Mouse (Mus musculus) mouse embryonic stem cell (cell line): ENCODE measurements around the gene Rundc3a.

ENCODE experiments used
- in situ Hi-C, 2 experiments: fragments of 300-500 bp; cut with MboI; formaldehyde crosslinking; loops; 1 replicate in 1 of 2; 3 replicates in 1 of 2; pipeline ENCODE4 v1.14.3; 2019 to 2020; ENCODE audit warnings: low sequenced_read_pairs in 2 of 2, low pct_unique_long_range_greater_than_20kb in 1 of 2, mixed read lengths in 1 of 2; ENCODE audit not compliant: unreplicated experiment in 1 of 2

Gene Rundc3a

DNA sequence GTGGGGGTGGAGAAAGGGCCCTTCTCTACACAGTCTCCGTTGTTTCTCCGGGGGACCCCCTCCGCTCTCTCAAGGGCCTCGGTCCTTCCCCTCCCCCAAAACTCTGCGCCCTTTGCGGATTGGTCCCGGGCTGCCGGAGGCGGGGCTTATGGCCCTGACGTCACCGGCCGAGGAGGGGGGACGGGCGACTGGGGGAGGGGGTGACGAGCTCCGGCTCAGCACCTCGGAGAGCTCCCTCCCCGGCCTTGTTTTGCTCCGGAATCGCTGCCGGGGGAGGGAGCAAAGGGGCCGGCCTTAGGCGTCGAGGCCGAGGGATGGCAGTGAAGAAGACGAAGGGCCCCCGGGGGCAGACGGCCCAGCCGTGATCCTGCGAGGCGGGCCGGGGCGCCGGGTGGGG lies at the start of gene Rundc3a:
Gene Rundc3a, plus strand, starts transcription at position 166 of the 397 bp plus-strand sequence.
- in situ Hi-C loops, result no loop called here

DNA sequence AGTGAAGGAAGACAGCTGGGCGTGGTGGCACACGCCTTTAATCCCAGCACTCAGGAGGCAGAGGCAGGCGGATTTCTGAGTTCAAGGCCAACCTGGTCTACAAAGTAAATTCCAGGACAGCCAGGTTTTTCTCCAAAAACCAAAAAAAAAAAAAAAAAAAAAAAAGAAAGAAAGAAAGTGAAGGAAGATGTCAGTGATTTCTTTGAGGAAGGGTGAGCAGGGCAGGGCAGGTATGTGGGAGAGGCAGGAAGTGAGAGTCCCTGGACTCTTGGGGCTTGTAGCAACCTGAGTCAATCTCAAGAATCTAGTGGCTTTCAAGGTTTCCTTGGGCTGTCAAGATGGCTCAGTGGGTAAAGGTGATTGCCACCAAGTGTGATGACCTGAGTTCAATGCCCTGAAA lies 48.7 kb upstream of the Rundc3a start:
- in situ Hi-C loops, result no loop called here

DNA sequence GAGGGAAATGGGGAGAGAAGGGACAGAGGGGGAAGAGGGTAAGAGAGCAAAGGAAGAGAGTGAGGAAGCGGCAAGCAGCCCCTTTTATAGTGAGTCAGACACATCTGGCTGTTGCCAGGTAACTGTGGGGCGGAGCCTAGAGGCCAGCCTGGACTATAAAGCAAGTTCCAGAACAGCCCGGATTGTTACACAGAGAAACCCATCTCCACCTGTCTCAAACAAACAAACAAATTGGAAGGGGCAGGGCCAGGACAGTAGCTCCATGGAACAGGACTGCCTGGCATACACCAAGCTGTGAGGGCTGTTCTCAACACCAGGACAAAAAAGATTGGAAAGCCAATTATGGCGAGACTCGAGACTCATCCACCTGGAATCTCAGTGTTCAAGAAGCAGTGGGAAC lies 46.3 kb upstream of the Rundc3a start:
- in situ Hi-C loops, result no loop called here

DNA sequence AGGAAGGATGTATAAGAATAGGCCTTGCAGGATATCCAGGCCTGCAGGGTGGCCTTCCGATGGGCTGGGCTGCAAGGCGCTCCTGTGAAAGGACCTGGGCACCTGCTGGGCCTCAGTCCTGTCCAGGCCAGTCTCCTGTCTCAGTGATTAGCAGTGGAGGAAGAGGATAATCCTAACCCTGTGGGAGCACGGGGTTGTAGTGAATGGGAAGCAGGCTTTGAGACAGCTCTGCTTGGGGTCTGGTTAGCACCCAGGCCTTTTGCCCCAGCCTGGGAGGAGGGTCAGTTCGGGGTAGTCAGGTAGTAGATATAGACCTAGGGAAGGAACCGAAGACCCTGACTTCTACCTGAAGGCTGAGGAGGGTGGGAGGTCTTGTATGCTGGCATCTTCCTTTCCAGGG lies 45.5 kb upstream of the Rundc3a start:
- in situ Hi-C loops, result no loop called here

DNA sequence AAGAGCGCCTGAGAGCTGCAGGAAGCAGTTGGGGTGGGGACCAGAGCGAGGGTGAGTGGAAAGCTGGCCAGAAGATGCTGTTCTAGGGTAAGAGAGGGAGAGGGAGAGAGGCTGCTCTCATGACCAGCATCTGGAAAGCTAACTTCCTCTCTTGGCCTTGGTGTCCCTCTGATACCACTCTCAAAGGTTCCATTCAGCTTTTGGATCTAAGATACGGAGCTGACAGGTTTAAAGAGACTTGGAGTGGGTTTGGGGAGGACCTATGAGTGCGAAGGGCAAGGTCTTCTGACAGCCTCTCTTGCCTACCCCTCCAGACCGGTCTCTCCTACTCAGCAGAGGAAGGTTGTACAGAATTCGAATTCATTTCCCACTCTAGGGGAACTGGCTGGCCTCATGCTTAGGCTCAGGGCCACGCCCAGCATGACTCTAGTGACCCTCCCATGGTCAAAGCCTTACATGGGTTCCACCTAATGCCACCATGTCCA lies 45.1 kb upstream of the Rundc3a start:
- in situ Hi-C loops, result no loop called here

DNA sequence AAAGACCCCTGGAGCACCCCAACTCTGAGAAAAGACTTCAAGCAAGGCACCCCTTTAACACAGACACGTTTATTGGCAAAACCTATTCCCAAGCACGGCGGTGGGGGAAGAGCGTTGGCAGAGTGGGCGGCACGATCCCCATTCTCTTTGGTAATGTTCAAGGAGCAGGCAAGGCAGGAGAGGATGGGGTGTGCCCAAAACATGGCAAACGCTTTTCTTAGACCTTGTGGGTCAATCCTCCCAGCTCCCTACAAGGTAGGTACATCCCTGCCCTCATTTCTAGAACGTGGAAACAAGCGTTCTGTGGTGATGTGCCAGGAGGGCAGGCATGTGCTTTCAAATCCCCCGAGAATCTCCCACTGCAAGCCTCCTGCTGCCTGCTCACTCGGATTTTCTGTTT lies 44.4 kb upstream of the Rundc3a start:
- in situ Hi-C loops, result no loop called here

DNA sequence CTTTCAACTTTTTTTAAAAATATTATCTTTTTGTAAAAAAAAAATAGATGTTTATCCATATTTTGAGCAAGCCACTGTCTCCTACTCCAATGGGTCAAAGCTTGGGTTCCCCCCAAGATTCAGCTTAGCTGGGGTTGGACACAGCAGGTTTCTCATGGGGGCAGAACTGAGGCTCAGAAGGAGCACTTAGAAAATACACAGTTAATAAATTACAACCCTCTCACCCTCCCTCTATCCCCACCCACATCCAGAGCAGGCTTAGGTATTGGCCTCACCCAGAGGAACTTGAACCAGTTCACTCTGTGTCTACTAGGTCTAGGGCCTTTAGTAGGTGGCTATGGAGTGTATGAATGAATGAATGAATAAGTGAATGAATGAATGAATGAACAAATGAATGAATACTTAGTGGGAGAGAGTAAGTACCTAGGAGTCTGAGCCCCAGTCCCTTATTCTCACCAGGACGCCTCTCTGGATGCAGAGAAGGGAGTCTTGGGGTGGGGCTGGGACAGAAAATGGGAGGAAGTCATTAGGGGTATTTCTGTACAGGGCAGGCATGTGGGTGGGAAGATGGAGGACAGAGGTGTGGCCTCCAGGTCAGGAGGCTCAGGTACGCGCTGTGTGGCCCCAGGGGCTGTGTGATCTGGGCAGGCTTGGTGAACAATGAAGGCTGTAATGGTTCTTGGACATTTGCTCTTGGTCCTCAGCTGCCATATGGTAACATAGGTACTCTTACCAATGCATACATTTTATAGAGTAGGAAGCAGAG lies 43.8 kb upstream of the Rundc3a start:
- in situ Hi-C loops, result no loop called here

DNA sequence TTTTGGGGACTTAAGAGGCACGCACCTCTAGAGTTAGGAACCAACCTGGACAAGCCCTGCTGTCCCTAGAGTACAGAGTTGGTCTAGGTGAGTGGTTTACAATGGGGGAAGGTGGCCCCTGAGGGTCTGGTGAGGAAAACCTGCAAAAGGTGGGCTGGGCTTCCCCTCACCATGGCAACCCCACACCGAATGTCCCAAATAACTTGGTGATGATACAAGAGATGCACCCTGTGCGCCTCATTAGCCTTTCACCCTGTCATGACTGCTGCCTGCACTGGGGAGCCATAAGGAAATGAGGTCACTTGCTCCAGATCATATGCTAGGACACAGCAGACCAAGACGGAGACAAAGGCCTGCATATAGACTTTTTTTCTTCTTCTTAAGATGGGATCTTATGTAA lies 42.8 kb upstream of the Rundc3a start:
- in situ Hi-C loops, result no loop called here

DNA sequence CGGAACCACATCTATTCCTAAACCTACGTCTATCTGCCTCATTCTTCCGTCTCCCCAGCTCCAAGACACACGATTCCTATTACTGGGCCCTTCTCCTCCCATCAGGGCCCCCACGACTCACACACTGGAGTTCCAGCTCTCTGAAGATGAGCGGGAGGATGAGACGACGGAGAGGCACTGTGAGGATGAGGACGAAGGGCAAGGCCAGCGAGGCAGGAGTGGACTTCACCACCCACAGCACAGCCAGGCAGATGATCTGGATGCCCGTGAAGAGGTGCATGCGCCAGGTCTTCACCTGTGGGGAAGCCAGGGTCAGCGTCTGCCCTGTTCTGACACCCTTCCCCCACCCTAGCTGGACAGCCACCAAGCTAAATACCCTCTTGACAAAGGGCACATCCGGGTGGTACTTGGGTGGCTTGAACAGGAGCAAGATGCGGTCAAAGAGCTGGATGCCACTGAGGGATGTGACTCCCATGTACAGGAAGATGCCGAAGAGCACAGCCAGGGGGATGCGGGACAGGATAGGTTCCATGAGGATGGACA lies 42.2 kb upstream of the Rundc3a start:
- in situ Hi-C loops, result no loop called here

DNA sequence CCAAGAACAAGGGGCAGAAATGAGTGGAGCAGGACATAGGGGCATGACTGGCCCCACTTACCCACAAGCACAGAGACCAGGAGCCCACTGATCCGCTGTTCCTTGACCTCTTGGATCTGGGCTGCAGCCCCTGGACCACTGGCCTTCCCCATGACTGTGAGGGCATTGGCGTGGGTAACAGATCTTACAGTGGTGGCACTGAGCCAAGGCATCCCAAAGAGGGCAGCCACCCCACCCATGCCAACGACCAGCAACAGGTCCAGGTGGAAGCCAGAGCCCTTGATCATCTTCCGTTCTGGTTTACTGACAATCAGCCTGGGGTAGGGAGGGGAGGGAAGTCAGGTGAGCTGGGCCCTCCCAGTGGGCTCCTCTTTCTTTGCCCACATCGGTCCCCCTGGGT lies 40.8 kb upstream of the Rundc3a start:
- in situ Hi-C loops, result no loop called here

DNA sequence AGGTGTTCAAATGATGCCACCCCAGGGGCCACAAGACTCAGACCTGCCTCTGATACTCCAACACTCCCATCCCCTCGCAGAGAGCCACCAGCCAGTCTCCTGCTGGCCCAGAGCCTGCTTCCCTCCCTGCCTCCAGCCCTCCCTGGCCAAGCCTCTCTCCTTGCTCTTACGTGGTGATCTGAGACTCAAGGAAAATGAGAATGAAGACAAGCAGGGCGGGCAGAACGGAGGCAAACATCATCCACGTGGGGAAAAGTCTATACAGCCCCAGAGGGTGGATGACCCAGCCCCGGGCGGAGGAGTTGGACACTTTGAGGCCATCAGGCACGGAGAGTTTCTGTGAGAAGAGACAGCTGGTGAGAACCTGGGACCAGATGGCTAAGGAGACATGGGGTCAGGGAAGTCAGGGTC lies 40.2 kb upstream of the Rundc3a start:
- in situ Hi-C loops, result no loop called here

DNA sequence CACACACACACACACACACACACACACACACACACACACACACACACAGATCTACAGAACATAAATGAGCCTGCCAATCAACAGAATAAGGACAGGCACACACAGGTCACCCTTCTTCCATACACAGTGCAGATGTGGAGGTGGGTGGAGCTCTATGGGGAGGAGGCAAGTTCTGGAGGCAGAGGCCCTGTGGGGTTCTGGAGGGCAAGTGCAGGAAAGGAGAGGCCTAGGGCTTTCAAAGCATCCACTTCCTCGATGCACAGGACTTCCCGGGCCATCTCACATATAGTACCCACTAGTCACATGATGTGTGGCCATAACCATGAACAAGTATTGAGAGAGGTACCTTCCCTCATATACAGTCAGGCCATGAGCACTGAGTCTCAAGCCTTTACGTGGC lies 37.7 kb upstream of the Rundc3a start:
- in situ Hi-C loops, result no loop called here

DNA sequence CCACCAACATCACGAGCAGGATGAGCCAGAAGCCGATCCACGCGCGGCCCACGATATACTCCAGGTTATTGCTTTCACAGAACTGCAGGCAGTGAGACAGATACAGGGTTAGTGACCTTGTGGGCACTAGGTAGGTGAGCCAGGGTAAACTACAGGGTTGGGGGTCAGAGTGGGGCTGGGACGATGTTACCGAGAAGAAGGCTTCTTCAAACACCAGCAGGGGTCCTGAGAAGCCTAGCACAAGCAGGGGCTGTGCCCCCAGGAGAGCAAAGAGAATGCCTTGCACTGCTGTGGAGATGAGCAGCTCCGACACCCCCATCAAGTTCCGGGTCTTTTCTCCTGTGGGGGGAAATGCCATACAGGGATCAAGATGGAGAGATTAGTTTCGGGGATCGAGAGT lies 37.0 kb upstream of the Rundc3a start:
- in situ Hi-C loops, result no loop called here

DNA sequence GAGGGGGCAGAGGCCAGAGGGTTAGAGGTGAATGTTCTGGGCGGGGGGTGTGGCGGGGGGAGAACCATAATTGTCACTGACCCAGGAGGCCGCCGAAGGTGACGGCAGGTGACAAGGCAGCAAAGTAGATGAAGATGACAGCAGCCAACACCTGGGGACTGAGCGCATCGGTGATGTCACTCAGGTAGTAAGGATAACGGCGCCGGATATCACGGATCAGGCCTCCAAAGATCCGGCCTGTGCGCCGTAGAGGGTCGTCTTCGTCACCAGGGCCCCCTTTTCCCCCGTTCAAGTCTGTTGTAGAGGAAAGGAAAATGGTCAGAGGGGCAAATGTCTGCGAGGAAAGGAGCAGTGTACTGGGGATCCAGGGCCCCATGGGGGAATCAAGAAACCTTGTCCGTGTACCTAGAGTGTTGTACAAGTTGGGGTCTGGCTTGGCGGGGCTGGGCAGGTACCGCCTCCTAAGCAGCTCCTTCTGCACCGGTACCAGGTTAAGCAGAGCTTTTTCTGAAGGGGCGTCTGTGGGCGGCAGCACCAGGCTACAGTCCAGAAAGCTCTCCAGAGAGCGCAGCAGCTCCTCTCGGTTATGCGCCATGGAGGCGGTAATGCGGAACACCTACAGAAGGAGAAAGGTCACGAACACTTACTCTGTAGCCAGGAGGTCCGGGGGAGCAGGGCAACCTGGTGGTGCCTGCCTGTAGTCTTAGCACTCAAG lies 36.4 kb upstream of the Rundc3a start:
- in situ Hi-C loops, result no loop called here

DNA sequence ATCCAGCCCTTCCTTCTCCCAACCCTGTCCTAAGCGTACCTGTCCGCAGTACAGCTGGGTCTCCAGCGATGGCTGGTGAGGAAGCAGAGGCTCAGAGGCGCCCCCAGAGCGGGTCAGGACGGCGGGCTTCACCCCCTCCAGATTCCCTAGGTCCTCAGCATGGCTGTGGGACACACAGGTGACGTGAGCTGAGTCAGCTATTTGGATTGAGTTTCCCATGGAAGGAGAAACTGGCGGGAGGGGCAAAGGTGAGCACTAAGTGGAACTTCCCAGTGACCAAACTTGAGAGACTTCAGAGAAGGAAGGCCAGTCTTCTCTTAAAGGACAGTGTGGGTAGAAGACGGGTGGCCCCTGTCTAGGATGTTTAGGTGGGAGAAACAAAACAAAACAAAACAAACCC lies 34.8 kb upstream of the Rundc3a start:
- in situ Hi-C loops, result no loop called here

DNA sequence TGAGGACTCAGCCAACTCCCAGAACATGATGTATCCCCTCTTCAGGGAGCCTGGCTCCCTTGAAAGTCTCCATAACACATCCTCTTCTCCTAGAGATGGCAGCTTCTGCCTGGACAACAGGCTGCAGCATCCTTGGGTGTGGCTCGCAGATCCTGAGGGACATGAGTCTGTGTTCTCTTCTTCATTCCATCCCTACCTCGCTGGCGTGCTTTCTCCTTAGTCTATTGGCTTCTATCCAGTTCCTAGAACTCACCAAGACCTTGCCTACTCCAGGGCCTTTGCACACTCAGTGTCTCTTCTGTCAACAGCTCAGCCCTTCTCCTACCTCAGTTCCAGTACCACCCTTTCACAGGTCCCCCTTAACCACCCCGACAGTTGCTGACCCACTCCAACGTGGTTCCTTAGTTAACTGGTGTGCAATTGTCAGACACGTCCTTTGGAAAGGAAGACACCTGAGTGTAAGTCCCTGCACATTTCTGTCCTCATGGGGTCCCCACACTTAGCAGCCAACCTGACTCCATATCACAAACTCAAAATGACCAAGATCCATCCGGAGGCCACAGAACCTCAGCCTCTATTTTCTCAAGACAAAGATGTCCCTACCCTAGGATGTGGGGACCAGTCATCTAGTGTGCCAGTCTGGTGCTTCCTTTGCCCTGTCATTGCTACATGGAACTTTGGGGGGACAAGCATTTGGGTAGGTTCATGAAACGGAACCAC lies 31.3 kb upstream of the Rundc3a start:
- in situ Hi-C loops, result no loop called here

DNA sequence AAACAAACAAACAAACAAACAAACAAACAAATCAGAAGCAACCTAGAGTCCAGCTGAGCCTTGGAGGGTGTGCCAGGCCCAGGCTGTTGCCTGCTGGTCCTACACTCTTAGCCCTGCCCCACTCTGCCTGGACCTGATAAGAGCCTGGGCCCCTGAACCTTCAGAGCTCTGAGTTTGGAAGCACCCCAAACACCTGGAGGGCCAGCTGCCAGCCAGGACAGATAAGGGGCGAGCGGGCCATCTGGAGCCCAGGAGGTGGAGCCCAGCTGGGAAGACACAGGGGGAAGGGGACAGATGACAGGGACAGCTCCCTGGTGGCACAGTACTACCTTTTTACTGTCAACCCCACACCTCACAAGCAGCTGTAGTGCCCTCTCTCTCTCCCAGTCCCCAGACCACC lies 29.6 kb upstream of the Rundc3a start:
- in situ Hi-C loops, result no loop called here

DNA sequence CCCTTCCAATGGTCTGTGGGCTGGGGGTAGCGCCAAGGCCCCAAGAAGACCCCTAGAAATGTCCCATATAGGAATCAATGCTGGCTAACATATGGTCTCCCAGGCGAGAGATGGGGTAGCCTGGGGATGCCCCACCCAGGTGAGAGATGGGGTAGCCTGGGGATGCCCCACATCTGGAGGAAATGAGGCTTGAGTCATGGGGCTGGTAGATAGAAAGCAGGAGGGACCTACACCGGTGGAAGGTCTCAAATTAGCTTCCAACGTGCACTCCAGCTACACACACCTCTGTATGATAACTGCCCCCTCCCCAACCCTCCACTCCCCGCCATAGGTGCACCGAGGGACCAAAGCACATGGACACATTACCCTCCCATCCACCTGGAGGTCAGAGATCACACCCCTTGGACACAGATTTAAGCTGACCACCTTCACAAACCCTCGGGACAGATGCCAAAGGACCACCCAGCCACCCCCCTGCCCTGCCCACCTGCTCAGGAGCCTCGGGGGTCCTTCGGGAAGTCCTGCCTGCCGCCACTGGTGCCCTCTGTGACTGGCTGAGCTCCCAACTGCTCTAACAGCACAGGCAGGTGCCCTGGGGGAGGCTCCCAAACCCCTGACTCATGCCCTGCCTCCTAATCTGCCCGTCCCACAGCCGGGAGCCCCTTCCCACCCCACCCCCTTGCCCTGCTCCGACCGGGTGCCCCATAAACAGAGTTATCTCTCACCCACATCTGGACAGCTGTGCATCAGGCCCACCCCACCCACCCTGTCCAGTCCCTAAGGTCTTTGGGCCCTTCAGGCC lies 28.4 kb upstream of the Rundc3a start:
- in situ Hi-C loops, result no loop called here
